Mouse (Mus musculus): ENCODE results near the gene Lama2. TPM values are rescaled to one million over a fixed set of nuclear protein-coding genes. Genes with fewer than 3 reads are reported as not detected.
A peak's percentile ranks its signal among the peaks of the same experiment; 100 is the strongest.

Lama2 gene
- total and polyA plus RNA-seq, 3 experiments = not detected

DNA sequence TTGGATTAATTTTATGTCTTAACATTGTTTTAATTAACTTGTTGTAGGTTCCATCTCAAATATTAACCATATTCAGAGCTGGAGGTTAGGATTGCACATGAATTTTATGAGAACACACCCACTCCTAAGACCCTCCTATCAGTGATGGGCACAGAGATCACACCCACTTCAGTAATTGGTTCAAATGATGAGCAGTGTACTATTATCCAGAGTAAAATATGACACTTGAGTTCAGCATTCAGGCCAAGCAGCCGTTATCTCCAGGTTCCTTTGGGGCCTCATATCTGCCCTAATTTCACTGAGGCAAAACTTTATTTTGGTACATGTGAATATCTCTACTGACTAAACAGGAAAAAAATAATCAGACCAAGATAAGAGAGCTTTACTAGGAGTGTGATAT, 645.3 kb downstream of the Lama2 start:
- no peak for TF ChIP-seq ZC3H11A (IDR thresholded peaks at IDR 0.05; ENCODE audit: low read depth, low read length)
- TF ChIP-seq TAL1 (IDR thresholded peaks at IDR 0.05; ENCODE audit: low read length) = no peak
- no peak for TF ChIP-seq TBP (IDR thresholded peaks at IDR 0.05; ENCODE audit: low read depth, low read length)
- no peak for TF ChIP-seq CHD2 (IDR thresholded peaks at IDR 0.05; ENCODE audit: low read length)
- TF ChIP-seq HCFC1 (IDR thresholded peaks at IDR 0.05; ENCODE audit: low read depth, low read length) = no peak
- no peak for TF ChIP-seq E2F4 (IDR thresholded peaks at IDR 0.05; ENCODE audit: borderline replicate concordance, low read depth, low read length)
- TF ChIP-seq JUND (IDR thresholded peaks at IDR 0.05; ENCODE audit: low read depth, low read length) = no peak
- no peak for TF ChIP-seq MAZ (IDR thresholded peaks at IDR 0.05; ENCODE audit: low read depth, low read length)
- TF ChIP-seq MAX (IDR thresholded peaks at IDR 0.05; ENCODE audit: low read length) = no peak
- peak; percentile 48 for TF ChIP-seq GATA1 (IDR thresholded peaks at IDR 0.05; ENCODE audit: low read depth, low read length)
- TF ChIP-seq MXI1 (IDR thresholded peaks at IDR 0.05; ENCODE audit: low read depth, low read length) = no peak
- peak; percentile 49 to 51; a peak in 3 of 4 replicates for TF ChIP-seq EP300 (IDR thresholded peaks at IDR 0.05; ENCODE audit: low read depth in 1 of 2, low read length in 2 of 2)
- TF ChIP-seq KAT2A (conservative IDR thresholded peaks at IDR 0.05; ENCODE audit: low read depth, low read length) = no peak
- TF ChIP-seq ZNF384 (IDR thresholded peaks at IDR 0.05; ENCODE audit: low read depth, low read length) = no peak
- H3K36me3 ChIP-seq (ENCODE audit: control insufficient read depth in 1 of 2, insufficient read depth in 2 of 2, low read length in 2 of 2) = no peaks in the 10 kb centered on the region
- H3K9ac ChIP-seq (ENCODE audit: control insufficient read depth, low read depth, low read length, poor library complexity, severe bottlenecking) = no peak overlapping the region
- no peaks in the 10 kb centered on the region; a peak in 1 of 4 replicates for H3K27me3 ChIP-seq (ENCODE audit: control insufficient read depth in 1 of 2, insufficient read depth in 2 of 2, low read length in 2 of 2)
- H3K4me3 ChIP-seq (ENCODE audit: control insufficient read depth in 1 of 2, insufficient read depth in 1 of 2, low read depth in 2 of 2, low read length in 2 of 2) = no peak overlapping the region
- no peaks in the 10 kb centered on the region for H3K9me3 ChIP-seq (replicated peaks; ENCODE audit: insufficient read depth, low read length)
- peak; percentile 30 for DNase-seq (ENCODE audit: low read depth, low spot score)
- H3K27ac ChIP-seq (ENCODE audit: control insufficient read depth, low read depth, low read length) = no peak overlapping the region
- H3K4me1 ChIP-seq (ENCODE audit: control insufficient read depth in 1 of 2, insufficient read depth in 2 of 2, low read length in 2 of 2) = no peaks in the 10 kb centered on the region; a peak in 1 of 4 replicates
- H3K79me2 ChIP-seq (ENCODE audit: control insufficient read depth, insufficient read depth, low read length, poor library complexity) = no peaks in the 10 kb centered on the region

DNA sequence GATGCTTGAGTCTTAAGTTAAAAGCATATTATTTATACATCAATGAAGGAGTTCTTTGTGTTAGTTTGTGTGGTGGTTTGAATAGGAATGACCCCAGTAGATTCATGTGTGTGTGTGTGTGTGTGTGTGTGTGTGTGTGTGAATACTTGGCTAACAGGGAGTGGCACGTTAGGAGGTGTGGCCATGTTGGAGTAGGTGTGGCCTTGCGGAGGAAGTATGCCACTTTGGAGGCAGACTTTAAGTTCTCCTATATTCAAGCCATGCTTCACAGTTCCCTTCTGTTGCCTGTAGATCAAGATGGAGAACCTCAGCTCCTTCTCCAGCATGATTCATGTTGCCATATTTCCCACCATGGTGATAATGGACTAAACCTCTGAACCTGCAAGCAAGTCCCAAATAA, 646.0 kb downstream of the Lama2 start:
- no peak overlapping the region for H3K9ac ChIP-seq (ENCODE audit: control insufficient read depth, low read depth, low read length, poor library complexity, severe bottlenecking)
- no peaks in the 10 kb centered on the region for H3K36me3 ChIP-seq (ENCODE audit: control insufficient read depth in 1 of 2, insufficient read depth in 2 of 2, low read length in 2 of 2)
- H3K27me3 ChIP-seq (ENCODE audit: control insufficient read depth in 1 of 2, insufficient read depth in 2 of 2, low read length in 2 of 2) = no peaks in the 10 kb centered on the region; a peak in 1 of 4 replicates
- H3K27ac ChIP-seq (ENCODE audit: control insufficient read depth, low read depth, low read length) = no peak overlapping the region
- no peaks in the 10 kb centered on the region for H3K79me2 ChIP-seq (ENCODE audit: control insufficient read depth, insufficient read depth, low read length, poor library complexity)
- peak; percentile 17 for DNase-seq (ENCODE audit: low read depth, low spot score)
- no peaks in the 10 kb centered on the region; a peak in 1 of 4 replicates for H3K4me1 ChIP-seq (ENCODE audit: control insufficient read depth in 1 of 2, insufficient read depth in 2 of 2, low read length in 2 of 2)
- H3K4me3 ChIP-seq (ENCODE audit: control insufficient read depth in 1 of 2, insufficient read depth in 1 of 2, low read depth in 2 of 2, low read length in 2 of 2) = no peak overlapping the region
- TF ChIP-seq SIN3A (IDR thresholded peaks at IDR 0.05; ENCODE audit: low read length) (no peak), MAX (IDR thresholded peaks at IDR 0.05; ENCODE audit: low read length) (no peak), MYC (IDR thresholded peaks at IDR 0.05; ENCODE audit: low read depth, low read length) (no peak), ETS1 (IDR thresholded peaks at IDR 0.05; ENCODE audit: low read depth, low read length) (no peak), ZKSCAN1 (IDR thresholded peaks at IDR 0.05; ENCODE audit: low read depth, low read length) (no peak), KAT2A (conservative IDR thresholded peaks at IDR 0.05; ENCODE audit: low read depth, low read length) (no peak), EP300 (IDR thresholded peaks at IDR 0.05; ENCODE audit: low read depth in 1 of 2, low read length in 2 of 2) (no peak), POLR2AphosphoS2 (IDR thresholded peaks at IDR 0.05; ENCODE audit: low read length) (no peak), MYB (IDR thresholded peaks at IDR 0.05; ENCODE audit: low read depth, low read length) (no peak), MEF2A (IDR thresholded peaks at IDR 0.05; ENCODE audit: extremely low read depth, insufficient replicate concordance, low read depth, low read length, poor library complexity, severe bottlenecking) (no peak), E2F4 (IDR thresholded peaks at IDR 0.05; ENCODE audit: borderline replicate concordance, low read depth, low read length) (no peak), RAD21 (IDR thresholded peaks at IDR 0.05; ENCODE audit: low read depth, low read length) (no peak)
- H3K9me3 ChIP-seq (replicated peaks; ENCODE audit: insufficient read depth, low read length) = no peaks in the 10 kb centered on the region

All from MEL (cell line).